Mouse (Mus musculus): ENCODE measurements around the gene Dnah8.

- TF ChIP-seq CTCF (conservative IDR thresholded peaks at IDR 0.05; ENCODE audit: low read length) (no peak), NANOG (IDR thresholded peaks at IDR 0.05; ENCODE audit: borderline replicate concordance, low read length) (no peak), POU5F1 (IDR thresholded peaks at IDR 0.05; ENCODE audit: borderline replicate concordance, low read length) (no peak)
Observed at GRCm38 (mm10) chr17:30690181-30690580, 66.0 kb downstream of the Dnah8 start.
